Mouse (Mus musculus): ENCODE data around the gene Sun2.

Sun2 gene

DNA sequence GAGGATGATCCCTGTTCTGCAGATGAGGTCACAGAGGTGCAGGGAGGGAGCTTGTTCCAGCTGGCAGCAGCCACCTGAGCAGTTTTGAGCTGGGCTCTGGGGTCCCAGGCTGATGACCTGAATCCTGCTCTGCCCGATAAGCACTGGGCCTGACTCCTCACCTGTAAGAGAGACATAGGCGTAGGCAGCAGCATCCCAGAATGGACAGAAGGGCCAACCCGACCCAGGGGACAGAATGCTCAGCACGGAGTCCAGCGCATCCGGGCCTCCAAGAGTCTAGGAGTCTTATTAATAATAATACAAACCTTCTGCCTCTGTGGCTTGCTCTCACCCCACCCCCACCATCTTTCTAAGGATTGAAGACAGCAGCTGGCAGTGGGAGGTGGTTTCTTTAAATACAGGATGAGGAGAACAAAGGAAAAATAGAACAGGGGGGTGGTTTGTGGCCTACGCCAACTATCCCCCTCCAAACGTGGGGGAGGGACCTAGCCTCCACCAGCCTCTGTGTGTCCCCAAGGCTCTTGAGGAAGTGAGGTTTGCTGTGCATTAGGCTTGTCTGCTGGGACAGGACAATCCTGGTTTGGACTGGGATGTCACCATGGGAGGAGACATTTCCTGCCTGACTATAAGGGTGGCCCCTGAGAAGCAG is 13.8 kb upstream of the Sun2 start:
- no peak for DNase-seq (ENCODE audit: low spot score in 2 of 2)

DNA sequence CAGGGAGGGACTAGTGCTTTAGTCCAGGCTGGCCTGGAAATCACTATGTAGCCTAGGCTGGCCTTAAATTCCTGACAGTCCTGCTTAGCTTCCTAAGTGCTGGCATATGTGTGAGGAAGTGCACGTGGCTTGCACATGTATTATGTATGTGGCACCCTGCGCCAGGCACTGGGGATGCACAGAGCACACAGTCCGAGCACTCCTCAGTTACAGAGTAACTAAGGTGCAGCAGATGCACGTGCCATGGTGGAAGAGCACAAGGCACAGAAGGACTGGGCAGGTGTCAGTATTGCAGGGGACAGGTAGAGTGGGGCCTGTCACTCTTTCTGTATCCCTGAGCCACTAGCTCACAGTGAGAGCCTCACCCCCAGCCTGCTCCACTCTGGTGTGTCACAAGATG is 12.8 kb upstream of the Sun2 start:
- DNase-seq (ENCODE audit: low spot score in 2 of 2): no peak

DNA sequence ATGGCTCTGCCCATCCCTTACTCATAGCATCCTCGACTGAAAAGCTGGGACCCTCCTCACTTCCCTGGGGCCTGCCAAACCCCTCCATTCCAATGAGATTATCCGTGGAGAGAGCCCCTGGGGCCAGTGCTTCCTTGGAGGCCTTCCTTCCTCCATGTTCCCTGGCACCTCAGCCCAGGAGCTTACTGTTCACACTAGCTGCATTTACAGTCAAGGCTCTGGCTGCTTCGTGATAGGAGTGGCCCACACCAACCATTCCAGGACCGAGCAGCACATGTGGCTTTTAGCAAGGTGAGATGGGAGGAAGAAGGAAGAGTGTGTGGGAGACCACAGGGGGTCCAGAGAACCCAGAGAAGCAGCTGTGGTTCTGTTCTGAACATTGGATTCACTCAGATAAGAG is 11.5 kb upstream of the Sun2 start:
- DNase-seq (ENCODE audit: low spot score in 2 of 2): no peak

DNA sequence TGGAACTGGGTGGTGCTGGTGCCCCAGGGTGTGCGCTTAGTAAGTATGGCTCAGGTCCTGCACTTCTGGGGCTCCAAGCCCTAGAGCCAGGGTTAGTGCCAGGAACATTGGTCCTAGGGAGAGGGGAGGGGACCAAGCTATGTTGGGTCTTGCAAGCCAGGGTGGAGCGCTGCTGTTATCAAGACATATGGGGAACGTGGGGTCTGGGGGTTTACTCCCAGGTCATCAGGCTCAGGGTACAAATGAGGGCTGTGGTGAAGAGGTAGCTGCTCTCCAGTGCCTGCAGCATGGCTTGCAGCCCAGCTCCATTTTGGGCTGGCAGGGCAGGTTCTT is 11.1 kb upstream of the Sun2 start:
- DNase-seq (ENCODE audit: low spot score in 2 of 2): no peak

DNA sequence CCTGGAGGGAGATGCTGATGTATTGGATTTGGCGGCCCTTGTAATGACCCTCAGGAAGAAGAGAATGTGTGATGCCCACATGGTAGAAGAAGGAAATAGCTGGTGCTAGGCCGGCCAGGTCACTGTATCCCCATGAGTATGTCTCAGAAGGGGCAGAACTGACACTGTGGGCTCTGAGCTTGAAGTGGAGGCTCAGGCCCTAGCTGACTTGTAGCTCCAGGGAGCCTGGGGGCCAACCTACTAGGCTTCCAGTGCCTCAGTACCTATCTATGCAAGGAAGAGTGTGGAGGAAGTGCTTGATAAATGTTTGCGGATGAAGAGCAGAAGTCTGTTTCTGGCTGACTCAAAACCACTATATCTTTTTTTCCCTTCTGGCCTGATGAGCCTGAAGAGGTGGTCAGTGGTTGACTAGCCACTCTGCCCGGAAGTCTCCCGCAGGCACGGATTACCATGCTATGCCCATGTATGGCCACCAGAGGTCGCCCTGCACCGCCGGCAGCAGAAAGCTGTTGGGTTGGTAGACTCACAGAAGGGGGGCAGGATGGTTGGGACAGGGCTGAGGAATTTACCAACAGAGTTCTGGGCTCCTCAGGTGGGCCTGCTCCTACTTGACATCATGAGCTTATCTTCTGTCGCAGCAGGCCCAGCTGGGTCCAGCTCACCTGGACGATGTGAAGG is 10.5 kb upstream of the Sun2 start:
- DNase-seq (ENCODE audit: low spot score in 2 of 2): peak; percentile 64 to 70

DNA sequence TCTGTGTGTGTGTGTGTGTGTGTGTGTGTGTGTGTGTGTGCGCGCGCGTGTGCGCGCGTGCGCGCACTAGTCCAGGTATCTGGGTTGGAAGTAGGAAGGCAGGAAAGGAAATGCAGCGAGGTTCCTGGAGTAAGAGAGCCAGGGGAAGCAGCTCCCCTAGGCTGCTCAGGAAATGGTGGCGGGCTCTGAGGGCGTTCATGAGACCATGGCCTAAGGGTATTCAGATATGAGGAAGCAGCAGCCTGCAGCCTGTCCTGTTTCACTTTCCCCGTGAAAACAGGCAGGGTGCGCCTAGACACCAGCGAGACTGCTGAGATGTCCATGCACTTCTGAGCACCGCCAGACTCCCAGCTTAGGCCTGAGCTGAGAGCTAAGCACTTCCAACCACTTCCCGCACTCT is 9.4 kb upstream of the Sun2 start:
- no peak for DNase-seq (ENCODE audit: low spot score in 2 of 2)

DNA sequence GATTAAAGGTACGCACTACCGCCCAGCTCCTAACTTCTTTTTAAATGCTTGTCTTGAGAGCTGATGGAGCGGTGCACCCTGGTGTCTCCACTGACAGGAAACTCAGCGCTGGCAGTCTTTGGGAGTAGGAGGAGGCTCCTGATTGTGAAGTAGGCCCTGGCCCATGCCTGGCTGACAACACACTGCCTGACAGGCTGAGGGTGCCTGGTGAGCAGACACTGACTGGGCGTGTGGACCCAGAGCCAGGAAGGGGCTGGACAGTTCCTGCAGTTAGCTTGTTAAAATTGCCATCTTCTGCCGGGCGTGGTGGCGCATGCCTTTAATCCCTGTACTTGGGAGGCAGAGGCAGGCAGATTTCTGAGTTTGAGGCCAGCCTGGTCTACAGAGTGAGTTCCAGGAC is 7.9 kb upstream of the Sun2 start:
- no peak for DNase-seq (ENCODE audit: low spot score in 2 of 2)

DNA sequence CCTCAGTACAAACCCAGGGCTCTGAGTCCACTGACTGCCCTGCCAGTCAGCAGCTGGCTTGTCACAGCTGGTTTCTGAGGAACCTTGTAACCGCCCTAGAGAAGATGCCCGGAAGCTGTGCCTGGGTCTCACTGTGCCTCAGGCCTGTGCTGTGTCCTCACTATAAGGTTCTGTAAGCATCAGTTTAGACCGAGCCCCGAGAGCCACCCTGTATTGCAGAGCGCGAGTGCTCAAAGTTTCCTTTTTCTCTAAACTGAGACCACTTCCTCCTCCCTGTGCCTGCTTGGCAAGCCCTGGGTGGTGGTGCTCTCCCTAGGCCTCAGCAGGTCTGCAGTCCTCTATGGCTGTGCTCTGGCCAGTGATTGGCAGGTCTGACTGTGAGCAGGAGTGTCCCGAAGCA is 6.8 kb upstream of the Sun2 start:
- DNase-seq (ENCODE audit: low spot score in 2 of 2): no peak

DNA sequence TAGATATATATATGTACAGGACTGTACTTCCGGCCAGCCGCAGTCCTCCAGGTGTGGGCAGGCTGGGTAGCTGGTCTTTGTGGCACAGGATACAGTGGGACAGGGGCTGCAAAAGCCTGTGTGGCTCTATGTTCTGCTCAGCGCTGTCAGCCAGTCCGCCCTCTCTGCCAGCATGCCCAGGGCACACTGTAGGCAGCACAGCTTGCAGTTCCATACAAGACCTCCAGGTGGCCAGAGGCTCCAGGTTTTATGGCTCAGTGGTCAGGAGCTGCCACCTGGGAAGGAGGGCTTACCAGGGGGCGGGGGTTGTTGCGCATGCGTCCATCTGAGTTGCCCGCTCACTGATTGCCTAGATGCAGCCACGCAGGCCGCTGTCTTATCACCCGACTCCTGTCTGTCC is 5.7 kb upstream of the Sun2 start:
- DNase-seq (ENCODE audit: low spot score in 2 of 2): no peak

DNA sequence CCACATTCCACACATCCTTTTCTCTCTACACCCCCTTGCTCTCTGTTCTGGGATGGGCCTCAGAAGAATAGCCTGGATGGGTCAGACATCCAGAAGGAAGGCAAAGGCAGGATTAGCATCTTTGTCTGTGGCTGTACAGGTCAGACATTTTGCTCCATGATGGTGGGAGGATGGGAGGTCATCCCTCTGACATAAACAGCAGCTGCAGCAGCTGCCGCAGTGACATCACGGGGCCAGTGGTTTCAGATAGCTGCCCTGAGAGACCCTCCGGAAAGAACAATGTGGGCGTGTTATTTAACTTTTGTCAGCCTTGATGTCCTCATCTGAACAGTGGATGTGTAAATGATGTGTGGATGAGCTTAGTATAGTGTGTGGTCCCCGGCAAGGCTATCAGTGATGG is 3.5 kb upstream of the Sun2 start:
- no peak for DNase-seq (ENCODE audit: low spot score in 2 of 2)

DNA sequence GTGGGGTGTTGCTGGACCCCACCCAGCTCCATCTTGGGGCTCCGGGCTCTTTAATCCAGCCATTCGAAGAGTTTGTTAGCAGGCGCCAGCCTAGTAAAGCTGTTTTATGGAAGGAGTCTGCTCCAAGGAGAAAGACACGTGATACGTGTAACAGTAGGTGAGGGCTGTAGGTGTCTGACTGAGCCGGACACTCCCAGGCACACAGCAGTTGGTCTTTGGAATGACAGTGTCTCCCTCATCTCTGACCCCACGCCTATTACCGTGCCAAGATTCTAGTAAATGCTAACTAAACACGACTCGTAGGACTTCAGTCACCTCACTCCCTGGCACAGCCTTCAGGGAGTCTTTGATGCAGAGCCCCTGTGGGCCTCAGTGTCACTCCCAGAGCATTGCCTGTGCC is 3.0 kb upstream of the Sun2 start:
- no peak for DNase-seq (ENCODE audit: low spot score in 2 of 2)

DNA sequence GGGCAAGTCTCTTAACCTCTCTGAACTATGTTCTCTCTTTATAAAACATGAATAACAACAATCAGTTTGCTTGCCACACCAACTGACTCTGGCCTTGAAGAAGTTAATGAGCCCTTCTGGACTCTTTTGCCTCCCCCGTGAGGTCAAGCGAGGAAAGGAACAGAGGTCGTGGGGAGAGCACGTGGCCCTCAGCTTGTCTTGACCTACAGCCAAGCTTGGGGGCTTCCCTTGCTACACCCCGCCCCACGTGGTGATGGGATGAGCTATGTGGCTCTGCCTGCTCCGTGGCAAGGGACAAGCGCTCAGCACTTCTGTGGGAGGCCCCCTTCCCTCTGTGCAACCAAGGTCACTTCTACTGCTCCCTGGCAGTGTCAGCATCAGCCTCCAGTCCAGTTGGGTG is 2.4 kb upstream of the Sun2 start:
- DNase-seq (ENCODE audit: low spot score in 2 of 2): no peak

DNA sequence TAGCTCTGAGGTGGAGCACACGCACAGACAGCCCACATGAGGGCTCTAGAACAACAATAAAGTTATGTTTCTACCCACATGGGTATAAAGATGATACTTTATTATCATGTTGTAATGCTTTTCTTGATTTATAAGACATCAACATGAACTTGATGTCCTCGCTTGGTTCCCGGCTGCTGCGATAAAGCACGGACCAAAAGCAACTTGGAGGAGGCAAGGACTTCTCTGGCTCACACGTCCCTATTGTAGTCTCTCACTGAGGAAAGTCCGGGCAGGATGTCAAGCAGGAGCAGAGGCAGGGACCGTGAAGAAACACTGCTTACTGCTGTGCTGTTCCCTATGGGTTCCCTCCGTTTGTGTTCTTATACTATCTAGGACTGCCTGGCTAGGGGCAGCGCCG is 1.7 kb upstream of the Sun2 start:
- DNase-seq (ENCODE audit: low spot score in 2 of 2): no peak

DNA sequence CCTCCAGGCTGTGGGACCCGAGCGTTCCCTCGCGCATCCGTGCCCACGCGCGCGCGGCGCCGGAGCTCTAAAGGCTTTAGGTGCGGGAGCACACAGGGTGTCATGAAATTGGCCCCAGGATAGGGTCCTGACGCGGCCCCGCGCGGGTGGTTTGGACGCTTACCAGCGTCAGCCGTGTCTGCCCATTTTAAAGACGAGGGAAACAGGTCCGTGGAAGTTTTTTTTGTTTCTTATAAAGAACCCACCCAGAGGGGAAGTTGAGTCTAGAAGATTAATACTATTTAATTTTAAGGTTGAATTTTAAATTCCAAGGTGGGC is 329 bp upstream of the Sun2 start:
- DNase-seq (ENCODE audit: low spot score in 2 of 2): no peak

DNA sequence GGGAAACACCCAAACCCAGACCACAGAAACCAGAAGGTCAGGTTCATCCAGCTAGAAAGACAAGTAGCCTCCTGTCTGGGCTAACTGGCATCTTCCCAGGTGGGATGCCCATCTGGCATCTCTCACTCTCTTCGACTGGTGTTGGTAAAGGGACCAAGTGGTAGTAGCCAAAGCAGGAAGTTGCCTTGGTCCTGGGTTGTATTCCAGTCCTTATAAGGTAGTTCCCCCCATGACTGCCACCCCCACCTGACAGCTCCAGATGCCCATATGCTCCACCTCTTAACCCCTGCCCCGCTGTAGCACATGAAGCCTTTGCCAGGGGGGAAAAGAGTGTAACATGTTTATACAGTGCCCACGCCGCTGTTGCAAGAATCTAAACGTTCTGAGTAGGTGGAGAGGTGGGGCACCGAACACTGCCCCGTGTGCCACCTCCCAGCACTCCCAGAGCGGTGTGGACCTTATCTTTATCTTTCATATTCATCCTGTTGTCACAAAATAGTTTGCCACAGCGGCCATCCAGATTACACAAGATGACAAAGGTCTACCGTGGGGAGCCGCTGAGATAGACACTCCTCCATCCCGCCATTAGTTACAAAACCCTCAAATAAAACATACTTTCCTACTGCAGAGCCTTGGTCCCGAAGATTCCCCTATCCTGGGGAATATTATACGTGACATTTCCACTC is 1.0 kb downstream of the Sun2 start:
- peak; percentile 41 to 56 for DNase-seq (ENCODE audit: low spot score in 2 of 2)

DNA sequence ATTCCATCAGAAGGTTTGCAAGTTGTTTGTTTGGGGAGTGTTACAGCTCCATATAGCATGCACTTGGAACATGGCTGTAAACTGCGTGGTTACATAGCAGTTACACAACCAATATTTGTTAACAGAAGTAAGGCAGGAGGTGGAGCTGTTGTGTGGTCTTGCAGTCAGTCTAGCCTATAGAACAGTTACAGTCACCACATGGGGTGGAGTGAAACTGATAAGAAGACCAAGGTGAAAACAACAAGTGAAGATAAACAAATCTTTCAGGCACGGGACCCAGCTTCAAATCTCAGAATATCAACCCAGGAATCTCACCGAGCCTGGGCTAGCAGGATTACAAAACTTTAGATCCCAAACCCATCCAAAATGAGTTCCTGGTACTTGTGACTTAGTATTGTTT is 1.6 kb downstream of the Sun2 start:
- DNase-seq (ENCODE audit: low spot score in 2 of 2): no peak

DNA sequence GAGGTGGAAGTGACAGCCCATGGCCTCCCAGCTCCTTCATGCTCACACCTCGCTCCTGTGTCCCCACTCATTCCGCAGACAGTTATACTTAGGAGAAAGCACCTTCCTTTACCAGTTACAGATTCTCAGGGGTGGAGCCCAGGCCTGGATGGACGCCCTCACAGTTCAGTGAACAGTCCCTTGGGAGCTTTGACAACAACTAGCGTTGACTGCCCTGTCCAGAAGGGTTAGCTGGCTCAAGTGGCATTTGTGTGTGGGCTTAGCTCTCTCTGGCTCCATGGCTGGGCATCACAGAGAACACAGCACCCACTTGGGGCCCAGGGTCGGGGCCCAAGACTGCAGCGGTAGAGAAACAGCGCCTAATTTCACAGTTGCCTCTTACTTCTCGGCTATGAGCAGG is 8.0 kb downstream of the Sun2 start:
- no peak for DNase-seq (ENCODE audit: low spot score in 2 of 2)

DNA sequence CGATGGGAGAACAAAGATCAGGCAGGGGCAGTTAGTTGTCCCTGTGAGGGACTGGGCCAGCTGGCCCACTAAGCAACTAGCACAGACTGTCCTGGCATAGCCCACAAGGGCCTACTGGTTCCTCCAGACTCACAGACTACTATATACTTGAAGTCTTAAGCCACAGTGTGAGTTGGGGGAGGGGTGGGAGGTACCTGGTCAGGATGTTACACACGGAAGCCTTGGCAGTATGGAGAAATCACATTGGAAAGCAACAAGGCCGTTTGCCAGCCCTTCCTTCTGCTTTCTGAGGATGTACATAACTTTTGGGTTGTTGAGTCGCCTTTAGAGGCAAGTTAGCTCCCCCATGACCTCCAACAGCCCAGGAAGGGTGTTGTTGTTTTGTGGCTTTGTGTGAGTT is 8.7 kb downstream of the Sun2 start:
- DNase-seq (ENCODE audit: low spot score in 2 of 2): no peak

DNA sequence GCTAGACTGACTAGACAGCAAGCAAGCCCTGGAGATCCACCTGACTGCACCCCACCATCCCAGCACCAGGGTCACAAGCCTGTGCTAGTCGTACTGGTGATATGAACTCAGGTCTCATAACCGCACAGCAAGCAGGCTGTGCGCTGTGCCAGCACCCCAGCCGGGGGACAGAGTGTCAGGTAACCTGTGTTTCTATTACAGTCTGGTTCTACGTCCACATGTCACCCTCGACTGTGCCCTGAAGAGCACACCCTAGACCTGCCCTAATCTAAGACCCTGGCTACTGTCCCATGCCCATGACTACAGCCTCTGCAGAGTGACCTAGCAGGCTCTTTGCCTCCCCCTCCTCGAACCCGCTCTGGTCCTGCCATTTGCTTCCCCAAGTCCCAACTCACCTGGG is 9.1 kb downstream of the Sun2 start:
- no peak for DNase-seq (ENCODE audit: low spot score in 2 of 2)

DNA sequence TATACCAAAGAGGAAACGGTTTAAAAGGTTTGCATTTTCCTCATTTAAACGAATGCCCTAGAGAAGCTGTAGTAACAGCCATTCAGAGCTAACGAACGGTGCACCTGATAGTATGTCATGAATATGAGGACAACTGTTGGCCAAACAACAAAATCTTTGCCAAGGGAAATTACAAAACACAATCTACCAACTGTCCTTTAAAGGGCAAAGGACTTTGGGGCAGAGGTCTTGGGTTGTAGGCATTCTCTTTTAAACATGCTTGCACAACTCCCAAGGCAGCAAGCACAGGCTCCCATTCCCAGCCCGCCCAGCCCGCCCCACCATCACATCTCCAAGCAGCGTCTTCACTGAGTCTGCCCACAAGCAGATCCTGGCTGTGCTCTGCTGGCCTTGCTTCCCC is 10.8 kb downstream of the Sun2 start:
- no peak for DNase-seq (ENCODE audit: low spot score in 2 of 2)

DNA sequence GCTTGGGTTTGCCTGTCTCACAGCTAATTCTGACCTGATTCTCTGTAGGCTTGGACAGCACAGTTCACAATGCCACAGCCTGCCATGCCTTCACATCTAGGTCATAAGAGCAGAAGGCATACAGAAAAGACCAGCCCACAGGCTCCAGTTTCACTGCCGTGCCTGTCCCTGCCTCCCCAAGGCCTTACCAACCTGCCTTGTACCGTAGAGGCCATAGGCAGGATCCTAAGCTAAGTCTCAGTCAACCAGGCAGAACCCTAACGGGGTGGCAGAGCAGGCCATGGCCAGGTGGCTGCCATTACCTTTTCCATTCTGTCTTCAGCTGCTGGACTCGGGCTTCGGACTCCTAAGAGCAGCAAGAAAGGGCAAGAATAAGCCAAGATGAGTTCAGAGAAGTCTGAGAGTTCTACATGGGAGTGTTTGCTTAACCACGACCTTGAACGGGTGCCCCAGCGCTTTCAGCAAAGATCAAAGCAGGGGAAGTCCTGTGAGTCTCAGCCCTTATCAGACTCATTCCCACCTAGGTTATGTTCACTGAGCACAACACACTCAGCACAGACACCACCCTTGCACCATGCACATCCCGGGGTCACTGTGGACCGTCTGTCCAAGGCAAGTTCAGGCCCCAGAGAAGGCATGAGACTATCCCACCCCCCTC is 13.5 kb downstream of the Sun2 start:
- DNase-seq (ENCODE audit: low spot score in 2 of 2): no peak

DNA sequence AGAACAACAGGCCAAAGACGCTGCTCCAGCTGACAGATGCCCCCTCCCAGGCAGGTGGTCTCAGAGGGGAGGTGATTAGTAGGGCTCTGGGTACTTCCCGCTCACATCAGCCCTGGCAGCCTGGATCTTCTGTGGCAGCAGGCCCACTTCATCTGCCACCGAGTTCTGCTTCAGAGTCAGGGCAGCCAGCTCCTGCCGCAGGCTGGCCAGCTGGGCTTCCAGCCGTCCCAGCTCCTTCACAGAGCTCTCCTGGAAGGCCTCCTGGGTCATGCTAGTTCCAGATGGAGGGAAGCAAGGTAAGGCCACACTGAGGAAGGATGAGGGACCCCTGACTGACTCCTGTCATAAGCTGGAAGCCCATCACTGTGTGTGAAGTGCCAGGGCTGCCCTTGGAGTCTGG is 14.0 kb downstream of the Sun2 start:
- DNase-seq (ENCODE audit: low spot score in 2 of 2): no peak

DNA sequence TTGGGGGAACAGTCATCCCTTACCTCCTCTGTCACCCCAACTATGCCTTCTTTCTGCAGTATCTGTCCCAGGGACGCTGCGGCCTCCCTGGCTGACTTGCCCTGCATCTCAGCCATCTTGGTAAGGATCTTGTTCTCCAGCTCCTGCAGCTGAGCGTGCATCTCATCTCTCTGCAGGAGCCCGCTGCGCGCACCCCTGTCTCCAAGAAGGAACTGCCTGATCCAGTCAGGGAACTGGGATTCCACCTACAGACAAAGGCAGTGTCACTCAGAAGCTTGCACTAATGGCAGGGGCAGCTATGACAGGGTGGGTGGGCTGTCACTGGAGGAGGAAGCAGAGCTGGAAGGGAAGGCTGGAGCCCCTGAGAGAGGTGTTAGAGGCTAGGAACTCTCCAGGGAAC is 14.5 kb downstream of the Sun2 start:
- DNase-seq (ENCODE audit: low spot score in 2 of 2): no peak

All from urinary bladder, adult 18-20 months (tissue).